Mouse (Mus musculus): ENCODE results near the gene Ogdh. TPM values are rescaled to one million over a fixed set of nuclear protein-coding genes. Genes with fewer than 3 reads are reported as not detected.
"Not testable (repeated sequence)": the region's sequence is repeated elsewhere in the genome, so short reads cannot be mapped to it uniquely, and the experiment has no call there.

The Ogdh gene
- polyA plus RNA-seq (2016; fragmentation: Nextera tagmentation; extraction: Ambion mirVana): 87.7 and 96.4 TPM in 2 replicates

- H3K9me3 ChIP-seq: no peaks in the 10 kb centered on the region
- peak within 1 kb of the TSS; percentile 80 for H3K27ac ChIP-seq
- H3K4me3 ChIP-seq (replicated peaks): peak within 1 kb of the TSS; percentile 83
- H3K36me3 ChIP-seq (replicated peaks): no peaks in the 10 kb centered on the region
- H3K27me3 ChIP-seq: no peaks in the 10 kb centered on the region
- H3K4me1 ChIP-seq: peaks cover 14% of the 10 kb centered on the region
- ATAC-seq (ENCODE audit: low FRiP score): peak; percentile 98
- H3K4me2 ChIP-seq: peak within 1 kb of the TSS; percentile 84
- WGBS: 0% methylated on average over 63 of the region's 77 CpGs
- H3K9ac ChIP-seq: peak within 1 kb of the TSS; percentile 71
Observed at GRCm38 (mm10) chr11:6291401-6292115, at the start of gene Ogdh. Gene Ogdh, plus strand, starts transcription at chr11:6291633.

- 59% methylated on average over 19 of the region's 19 CpGs for WGBS
- no peak overlapping the region for H3K4me3 ChIP-seq (replicated peaks)
- ATAC-seq (ENCODE audit: low FRiP score): no peak
Observed at GRCm38 (mm10) chr11:6244707-6245106, 46.7 kb upstream of the Ogdh start.

GRCm38 (mm10) chr11:6252248-6252647 is 39.2 kb upstream of the Ogdh start:
- no peak overlapping the region for H3K4me2 ChIP-seq
- no peaks in the 10 kb centered on the region for H3K4me1 ChIP-seq
- no peak overlapping the region for H3K9ac ChIP-seq
- no peak for ATAC-seq (ENCODE audit: low FRiP score)
- H3K4me3 ChIP-seq (replicated peaks): no peak overlapping the region
- H3K9me3 ChIP-seq: no peaks in the 10 kb centered on the region
- H3K27me3 ChIP-seq: no peaks in the 10 kb centered on the region
- WGBS: 94% methylated on average over 5 of the region's 5 CpGs
- H3K27ac ChIP-seq: no peak overlapping the region
- H3K36me3 ChIP-seq (replicated peaks): no peaks in the 10 kb centered on the region

More at GRCm38 (mm10) chr11:6244707-6245106, 46.7 kb upstream of the Ogdh start:
- H3K9me3 ChIP-seq: no peaks in the 10 kb centered on the region
- no peak overlapping the region for H3K4me2 ChIP-seq
- H3K27me3 ChIP-seq: no peaks in the 10 kb centered on the region
- no peak overlapping the region for H3K9ac ChIP-seq
- no peak overlapping the region for H3K27ac ChIP-seq
- no peaks in the 10 kb centered on the region for H3K36me3 ChIP-seq (replicated peaks)
- no peaks in the 10 kb centered on the region for H3K4me1 ChIP-seq

- Histone ChIP-seq H3K9me3 (no peaks in the 10 kb centered on the region), H3K4me2 (no peak overlapping the region), H3K27me3 (no peaks in the 10 kb centered on the region), H3K4me1 (no peaks in the 10 kb centered on the region), H3K9ac (no peak overlapping the region), H3K27ac (no peak overlapping the region), H3K4me3 (replicated peaks) (no peak overlapping the region), H3K36me3 (replicated peaks) (peaks cover 4% of the 10 kb centered on the region)
- no peak for ATAC-seq (ENCODE audit: low FRiP score)
- 89% methylated on average over 4 of the region's 4 CpGs for WGBS
Observed at GRCm38 (mm10) chr11:6252824-6253223, 38.6 kb upstream of the Ogdh start.

GRCm38 (mm10) chr11:6254602-6255001 is 36.8 kb upstream of the Ogdh start:
- 93% methylated on average over 2 of the region's 2 CpGs for WGBS
- H3K9me3 ChIP-seq; ATAC-seq (ENCODE audit: low FRiP score); H3K4me2 ChIP-seq; H3K9ac ChIP-seq; H3K27ac ChIP-seq; H3K4me1 ChIP-seq; H3K4me3 ChIP-seq (replicated peaks); H3K27me3 ChIP-seq: not testable (repeated sequence)
- H3K36me3 ChIP-seq (replicated peaks): peaks cover 22% of the 10 kb centered on the region

- no peak overlapping the region for H3K4me3 ChIP-seq (replicated peaks)
- no peaks in the 10 kb centered on the region for H3K4me1 ChIP-seq
- ATAC-seq (ENCODE audit: low FRiP score): no peak
- H3K4me2 ChIP-seq: no peak overlapping the region
- H3K27me3 ChIP-seq: no peaks in the 10 kb centered on the region
- peaks cover 42% of the 10 kb centered on the region for H3K36me3 ChIP-seq (replicated peaks)
- 74% methylated on average over 6 of the region's 6 CpGs for WGBS
- no peak overlapping the region for H3K27ac ChIP-seq
- no peak overlapping the region for H3K9ac ChIP-seq
- no peaks in the 10 kb centered on the region for H3K9me3 ChIP-seq
Observed at GRCm38 (mm10) chr11:6256490-6257072, 34.9 kb upstream of the Ogdh start.

- no peak overlapping the region for H3K9ac ChIP-seq
- peaks cover 70% of the 10 kb centered on the region for H3K36me3 ChIP-seq (replicated peaks)
- H3K4me1 ChIP-seq: no peaks in the 10 kb centered on the region
- 96% methylated on average over 7 of the region's 7 CpGs for WGBS
- H3K4me3 ChIP-seq (replicated peaks): no peak overlapping the region
- ATAC-seq (ENCODE audit: low FRiP score): no peak
- H3K9me3 ChIP-seq: no peaks in the 10 kb centered on the region
- H3K4me2 ChIP-seq: no peak overlapping the region
- no peaks in the 10 kb centered on the region for H3K27me3 ChIP-seq
- H3K27ac ChIP-seq: no peak overlapping the region
Observed at GRCm38 (mm10) chr11:6259413-6259812, 32.0 kb upstream of the Ogdh start.

GRCm38 (mm10) chr11:6261434-6262082 is 29.9 kb upstream of the Ogdh start:
- H3K4me2 ChIP-seq: no peak overlapping the region
- WGBS: 82% methylated on average over 10 of the region's 10 CpGs
- H3K9ac ChIP-seq: no peak overlapping the region
- H3K36me3 ChIP-seq (replicated peaks): peaks cover 91% of the 10 kb centered on the region
- no peak overlapping the region for H3K4me3 ChIP-seq (replicated peaks)
- H3K27me3 ChIP-seq: no peaks in the 10 kb centered on the region
- H3K27ac ChIP-seq: no peak overlapping the region
- H3K9me3 ChIP-seq: no peaks in the 10 kb centered on the region
- H3K4me1 ChIP-seq: peaks cover 5% of the 10 kb centered on the region
- ATAC-seq (ENCODE audit: low FRiP score): peak; percentile 39; the same call in 1 of the 2 replicates

- H3K4me3 ChIP-seq (replicated peaks): peak overlapping the region; percentile 90
- WGBS: 73% methylated on average over 9 of the region's 9 CpGs
- ATAC-seq (ENCODE audit: low FRiP score): no peak
- no peak overlapping the region for H3K27ac ChIP-seq
- H3K4me2 ChIP-seq: peak overlapping the region; percentile 91
- peak overlapping the region; percentile 87 for H3K9ac ChIP-seq
- peaks cover 14% of the 10 kb centered on the region for H3K4me1 ChIP-seq
- H3K9me3 ChIP-seq: no peaks in the 10 kb centered on the region
- peaks cover 68% of the 10 kb centered on the region for H3K36me3 ChIP-seq (replicated peaks)
- no peaks in the 10 kb centered on the region for H3K27me3 ChIP-seq
Observed at GRCm38 (mm10) chr11:6266621-6267020, 24.8 kb upstream of the Ogdh start.

GRCm38 (mm10) chr11:6267320-6268254 is 23.8 kb upstream of the Ogdh start, which contains the start of gene Ddx56:
Gene Ddx56, minus strand, starts transcription at chr11:6267772.
- H3K4me3 ChIP-seq (replicated peaks): peak within 1 kb of the TSS; percentile 90
- H3K27ac ChIP-seq: peak within 1 kb of the TSS; percentile 97
- H3K9me3 ChIP-seq: no peaks in the 10 kb centered on the region
- H3K9ac ChIP-seq: peak within 1 kb of the TSS; percentile 87
- H3K27me3 ChIP-seq: no peaks in the 10 kb centered on the region
- WGBS: 2% methylated on average over 50 of the region's 50 CpGs
- H3K36me3 ChIP-seq (replicated peaks): peaks cover 66% of the 10 kb centered on the region
- peak; percentile 98 for ATAC-seq (ENCODE audit: low FRiP score)
- H3K4me2 ChIP-seq: peak within 1 kb of the TSS; percentile 91
- peaks cover 21% of the 10 kb centered on the region for H3K4me1 ChIP-seq

- H3K4me1 ChIP-seq: peaks cover 27% of the 10 kb centered on the region
- 68% methylated on average over 11 of the region's 11 CpGs for WGBS
- H3K9me3 ChIP-seq: no peaks in the 10 kb centered on the region
- H3K27ac ChIP-seq: no peak overlapping the region
- ATAC-seq (ENCODE audit: low FRiP score): no peak
- H3K36me3 ChIP-seq (replicated peaks): peaks cover 30% of the 10 kb centered on the region
- H3K4me3 ChIP-seq (replicated peaks): peak overlapping the region; percentile 99
- H3K4me2 ChIP-seq: peak overlapping the region; percentile 87
- H3K27me3 ChIP-seq: no peaks in the 10 kb centered on the region
- peak overlapping the region; percentile 96 for H3K9ac ChIP-seq
Observed at GRCm38 (mm10) chr11:6273607-6274006, 17.8 kb upstream of the Ogdh start.
